Mouse (Mus musculus): ENCODE measurements around the gene AC124108.1.

DNA sequence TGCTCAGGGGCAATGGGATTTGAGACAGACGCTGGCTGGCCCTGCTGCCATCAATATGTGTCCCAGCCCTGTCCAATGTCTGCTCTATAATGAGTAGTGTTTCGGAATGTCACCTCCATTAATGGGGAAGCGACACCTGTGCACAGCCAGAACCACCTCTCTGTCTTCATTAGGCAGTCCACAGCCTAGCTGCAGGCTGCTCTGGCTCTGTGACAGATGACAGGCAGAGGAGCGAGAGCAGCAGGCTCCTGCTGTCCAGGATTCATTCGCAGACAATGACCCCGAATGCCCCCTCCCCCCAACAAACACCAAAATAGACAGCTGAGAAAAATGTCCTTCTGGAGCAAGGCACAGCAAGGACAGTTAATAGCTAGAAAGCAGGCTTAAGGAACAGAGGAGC, 21.8 kb downstream of the AC124108.1 start:
- TF ChIP-seq POLR2A (IDR thresholded peaks at IDR 0.05; ENCODE audit: extremely low read depth, insufficient read depth, low read length): no peak
- no peak for TF ChIP-seq CTCF (IDR thresholded peaks at IDR 0.05; ENCODE audit: low read depth, low read length)

All from liver, adult 2 months (tissue).